Mouse (Mus musculus) embryo, embryonic 11.5 days (tissue): ENCODE measurements around the gene Prnd.

Source experiments
- DNase-seq: peaks from one replicate; pipeline ENCODE4 v3.0.0-alpha.2; 2012; ENCODE audit warnings: low read depth, low spot score

Prnd gene

DNA sequence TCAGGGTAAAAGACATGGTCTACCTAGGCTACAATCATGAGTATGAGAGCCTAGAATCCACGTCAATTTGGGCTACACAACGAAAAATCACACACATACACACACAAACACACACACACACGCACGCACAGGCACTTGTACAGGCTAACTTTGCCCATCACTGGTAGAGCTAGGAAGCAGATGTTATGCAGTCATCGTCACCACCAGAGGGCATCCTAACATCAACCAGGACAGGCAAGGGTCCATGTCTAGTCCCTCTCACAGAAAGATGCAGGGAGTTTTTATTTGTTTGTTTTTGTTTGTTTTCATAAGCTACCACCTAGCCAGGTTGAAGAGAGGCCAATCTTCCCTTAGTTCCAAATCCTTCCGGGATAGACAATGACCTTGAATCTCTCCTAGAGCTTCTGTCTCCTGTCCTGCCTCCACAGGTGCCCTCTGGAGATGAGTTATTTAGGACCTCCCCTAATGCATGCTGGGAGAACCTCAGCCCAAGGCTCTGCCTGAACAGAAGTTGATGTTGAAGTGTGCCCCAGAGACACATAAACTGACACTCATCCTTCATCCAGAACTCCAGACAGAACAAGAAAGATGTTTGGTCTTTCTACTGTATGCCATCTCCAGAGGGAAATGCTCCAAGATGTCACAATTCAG, 32.0 kb downstream of the Prnd start:
- DNase-seq = peak; percentile 54

- DNase-seq = no peak
Measured at GRCm38 (mm10) chr2:131987950-131988349, 37.3 kb downstream of the Prnd start.

- DNase-seq = no peak
Measured at GRCm38 (mm10) chr2:131988550-131988949, 37.9 kb downstream of the Prnd start.

GRCm38 (mm10) chr2:131992487-131992886, 41.8 kb downstream of the Prnd start:
- no peak for DNase-seq

- DNase-seq = no peak
Measured at GRCm38 (mm10) chr2:131993151-131993550, 42.5 kb downstream of the Prnd start.

- DNase-seq = no peak
Measured at GRCm38 (mm10) chr2:131993563-131994088, 43.0 kb downstream of the Prnd start.

GRCm38 (mm10) chr2:131994971-131995370, 44.3 kb downstream of the Prnd start:
- no peak for DNase-seq

DNA sequence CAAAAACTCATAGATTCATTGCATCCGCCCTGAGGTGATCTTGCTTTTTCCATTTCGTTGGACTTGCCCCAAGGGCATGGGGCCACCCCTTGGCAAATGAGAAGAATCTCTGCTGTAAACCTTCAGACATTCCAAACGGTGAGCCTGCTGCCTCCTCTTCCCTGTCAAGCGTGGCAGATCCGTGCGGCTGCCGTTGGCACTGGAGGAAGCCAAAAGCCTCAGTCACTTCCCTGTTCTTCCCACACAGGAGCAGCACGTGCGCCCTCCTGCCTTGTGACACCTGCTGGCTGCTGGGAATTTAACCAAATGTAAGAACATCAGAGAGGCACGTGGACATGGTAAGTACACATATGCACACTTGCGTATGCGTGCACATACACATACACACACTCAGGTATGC, 45.1 kb downstream of the Prnd start:
- no peak for DNase-seq

DNA sequence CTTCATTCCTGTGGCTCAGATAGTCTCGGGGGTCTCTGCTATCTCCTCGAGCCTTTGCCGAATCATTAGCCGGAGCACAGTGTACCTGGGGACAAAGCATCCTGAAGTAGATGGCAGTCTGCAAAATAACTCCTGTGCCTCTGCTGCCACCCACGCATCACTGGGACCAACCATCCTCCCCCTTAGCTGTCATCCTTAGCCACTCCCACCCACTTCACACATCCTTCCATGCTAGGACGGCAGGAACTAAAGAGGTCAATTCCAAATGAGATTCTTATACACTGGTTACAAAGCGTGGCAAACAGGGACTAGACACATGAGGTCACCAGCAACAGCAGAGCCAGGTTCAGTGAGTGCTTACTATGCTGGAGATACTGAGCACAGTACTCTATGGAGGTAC, 45.7 kb downstream of the Prnd start:
- DNase-seq = no peak

- DNase-seq = no peak
Measured at GRCm38 (mm10) chr2:131997356-131997755, 46.7 kb downstream of the Prnd start.

GRCm38 (mm10) chr2:132001696-132002334, 51.2 kb downstream of the Prnd start:
- no peak for DNase-seq

DNA sequence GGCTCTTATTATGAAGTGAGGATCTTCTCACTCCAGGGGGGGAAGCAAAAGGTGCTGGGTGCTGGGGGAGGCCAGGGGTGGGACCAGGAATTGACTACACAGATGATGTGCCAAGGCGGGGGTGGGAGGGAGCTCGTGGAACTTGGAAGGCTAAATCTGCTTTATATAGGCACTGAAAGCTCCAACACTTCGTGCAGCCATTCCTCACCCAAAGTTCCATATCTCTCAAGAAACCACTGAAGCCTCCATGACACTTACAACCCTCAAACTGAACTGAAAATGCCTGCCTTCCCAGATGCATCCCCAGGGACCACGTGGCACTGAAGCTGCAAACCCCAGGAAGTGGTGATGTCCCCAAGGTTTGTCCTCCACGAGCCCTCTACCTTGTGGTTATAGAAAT, 53.3 kb downstream of the Prnd start:
- no peak for DNase-seq

GRCm38 (mm10) chr2:132004495-132005136, 54.0 kb downstream of the Prnd start:
- DNase-seq = no peak

- DNase-seq = no peak
Measured at GRCm38 (mm10) chr2:132005445-132005844, 54.8 kb downstream of the Prnd start.
